Comparison of ENCODE assay signal across 8 mouse cellular contexts in genomic region chr11:8659061-8659460, GRCm38 (mm10). TPM values are rescaled to one million over a fixed set of nuclear protein-coding genes. Genes with fewer than 3 reads are reported as not detected.
A peak's percentile ranks its signal among the peaks of the same experiment; 100 is the strongest.
DNase-seq lines count a peak whose midpoint lies in the region; ATAC-seq and TF ChIP-seq lines count a peak whose summit lies in the region.
"Had no signal": no experiment of that assay in that cellular context is flagged by ENCODE, and none has a peak within 500 bp of the region (broad histone marks: within the 10 kb centered on the region; RNA-seq: fewer than 3 reads in every experiment).

No protein-coding gene starts in this region.

- H3K27ac ChIP-seq in ES-Bruce4 (ENCODE audit: insufficient read depth, low read length) = peak overlapping the region; percentile 88
- H3K27ac ChIP-seq in bone marrow macrophage, adult 2 months (ENCODE audit: insufficient read depth, low read depth, low read length) = peak overlapping the region; percentile 87
- no peak overlapping the region for H3K27ac ChIP-seq in liver, embryonic 11.5 days (ENCODE audit: low read depth, low read length)

- no peaks in the 10 kb centered on the region for H3K36me3 ChIP-seq in ES-Bruce4 (ENCODE audit: control insufficient read depth, insufficient read depth, low read length, poor library complexity, severe bottlenecking)
- no peaks in the 10 kb centered on the region for H3K36me3 ChIP-seq in liver, embryonic 11.5 days (ENCODE audit: control insufficient read depth, insufficient read depth, low read length)

- H3K9me3 ChIP-seq in ES-Bruce4 (replicated peaks; ENCODE audit: control insufficient read depth, insufficient read depth, low read length, poor library complexity, severe bottlenecking) = peaks cover 10% of the 10 kb centered on the region
- H3K9me3 ChIP-seq in liver, embryonic 11.5 days (ENCODE audit: control insufficient read depth, low read length) = no peaks in the 10 kb centered on the region

- peaks cover 13% of the 10 kb centered on the region for H3K4me1 ChIP-seq in ES-Bruce4 (ENCODE audit: control insufficient read depth, insufficient read depth, low read length)
- peaks cover 63% of the 10 kb centered on the region for H3K4me1 ChIP-seq in bone marrow macrophage, adult 2 months (ENCODE audit: control insufficient read depth, insufficient read depth, low read length)
- peaks cover 11% of the 10 kb centered on the region for H3K4me1 ChIP-seq in liver, embryonic 11.5 days (replicated peaks; ENCODE audit: control insufficient read depth, insufficient read depth, low read length)

- H3K9ac ChIP-seq in ES-Bruce4 (ENCODE audit: low read depth, poor library complexity, severe bottlenecking) = no peak overlapping the region
- no peak overlapping the region for H3K9ac ChIP-seq in liver, embryonic 11.5 days (ENCODE audit: low read depth, low read length)

- no peak overlapping the region for H3K4me3 ChIP-seq in ES-Bruce4 (ENCODE audit: low read depth, low read length)
- H3K4me3 ChIP-seq in bone marrow macrophage, adult 2 months (ENCODE audit: insufficient read depth, low read length) = no peak overlapping the region
- H3K4me3 ChIP-seq in liver, embryonic 11.5 days (ENCODE audit: low read depth, low read length) = no peak overlapping the region

- no peak overlapping the region for H3K4me2 ChIP-seq in liver, embryonic 11.5 days

- no peak for TF ChIP-seq POLR2A in ES-Bruce4 (IDR thresholded peaks at IDR 0.05; ENCODE audit: insufficient read depth, low read length)
- TF ChIP-seq POLR2A in bone marrow macrophage, adult 2 months (IDR thresholded peaks at IDR 0.05; ENCODE audit: borderline replicate concordance, low read depth, low read length) = no peak

- TF ChIP-seq EP300 in ES-Bruce4 (IDR thresholded peaks at IDR 0.05; ENCODE audit: insufficient read depth, low read depth, low read length) = peak; percentile 63

- DNase-seq in heart, adult 9 months (ENCODE audit: low spot score in 2 of 2) = peak; percentile 49 to 51
- peak; percentile 61 to 72 for DNase-seq in kidney, postnatal 36 days
- no peak for DNase-seq in adrenal gland, postnatal 4 days (ENCODE audit: low spot score in 2 of 2)
- DNase-seq in liver, embryonic 11.5 days (ENCODE audit: low spot score) = no peak
- no peak for DNase-seq in layer of hippocampus, adult 9-10 months (ENCODE audit: low spot score)
- DNase-seq: adrenal gland, postnatal 25 days had no signal

- ATAC-seq in liver, embryonic 11.5 days (replicated peaks; ENCODE audit: low FRiP score) = no peak

- no peaks in the 10 kb centered on the region for H3K27me3 ChIP-seq in ES-Bruce4 (ENCODE audit: control insufficient read depth, insufficient read depth, low read length, poor library complexity, severe bottlenecking)
- no peaks in the 10 kb centered on the region for H3K27me3 ChIP-seq in liver, embryonic 11.5 days (replicated peaks; ENCODE audit: control insufficient read depth, insufficient read depth, low read length)

- 72% methylated on average over 6 of the region's 6 CpGs for WGBS in liver, embryonic 11.5 days

- TF ChIP-seq CTCF in ES-Bruce4 (IDR thresholded peaks at IDR 0.05; ENCODE audit: low read depth, low read length) = no peak
- TF ChIP-seq CTCF in bone marrow macrophage, adult 2 months (IDR thresholded peaks at IDR 0.05; ENCODE audit: low read depth, low read length) = no peak

RNA-seq across cellular contexts. Expression of gene Tns3, which starts 5.3 kb away (rescaled TPM):
- polyA plus RNA-seq in ES-Bruce4 (2011; ENCODE audit: insufficient read depth, insufficient read length, low read depth, missing spikeins) = 45.7 and 46.2 TPM in 2 replicates
- 82.5 and 102 TPM in 2 replicates for polyA plus RNA-seq in bone marrow macrophage, adult 2 months (2012; ENCODE audit: insufficient read depth, insufficient read length, missing spikeins)
- 10 to 100 TPM; 67.7 to 81.2 TPM for total RNA-seq in adrenal gland, postnatal 4 days (2021)
- 9.8 and 10.2 TPM in 2 replicates for polyA plus RNA-seq in liver, embryonic 11.5 days (2014; fragmentation: Nextera tagmentation; extraction: Ambion mirVana)

Comparison
In these comparisons a context has a peak if more than half of its experiments do, and no peak if none do; other contexts are left out.
1. DNase-seq: peak in heart, adult 9 months (2 of 2) and kidney, postnatal 36 days (2 of 2); none in adrenal gland, postnatal 4 days (0 of 2), liver, embryonic 11.5 days (single experiment) and layer of hippocampus, adult 9-10 months (single experiment).